Mouse (Mus musculus): ENCODE results near the gene A2ml1.

The A2ml1 gene

DNA sequence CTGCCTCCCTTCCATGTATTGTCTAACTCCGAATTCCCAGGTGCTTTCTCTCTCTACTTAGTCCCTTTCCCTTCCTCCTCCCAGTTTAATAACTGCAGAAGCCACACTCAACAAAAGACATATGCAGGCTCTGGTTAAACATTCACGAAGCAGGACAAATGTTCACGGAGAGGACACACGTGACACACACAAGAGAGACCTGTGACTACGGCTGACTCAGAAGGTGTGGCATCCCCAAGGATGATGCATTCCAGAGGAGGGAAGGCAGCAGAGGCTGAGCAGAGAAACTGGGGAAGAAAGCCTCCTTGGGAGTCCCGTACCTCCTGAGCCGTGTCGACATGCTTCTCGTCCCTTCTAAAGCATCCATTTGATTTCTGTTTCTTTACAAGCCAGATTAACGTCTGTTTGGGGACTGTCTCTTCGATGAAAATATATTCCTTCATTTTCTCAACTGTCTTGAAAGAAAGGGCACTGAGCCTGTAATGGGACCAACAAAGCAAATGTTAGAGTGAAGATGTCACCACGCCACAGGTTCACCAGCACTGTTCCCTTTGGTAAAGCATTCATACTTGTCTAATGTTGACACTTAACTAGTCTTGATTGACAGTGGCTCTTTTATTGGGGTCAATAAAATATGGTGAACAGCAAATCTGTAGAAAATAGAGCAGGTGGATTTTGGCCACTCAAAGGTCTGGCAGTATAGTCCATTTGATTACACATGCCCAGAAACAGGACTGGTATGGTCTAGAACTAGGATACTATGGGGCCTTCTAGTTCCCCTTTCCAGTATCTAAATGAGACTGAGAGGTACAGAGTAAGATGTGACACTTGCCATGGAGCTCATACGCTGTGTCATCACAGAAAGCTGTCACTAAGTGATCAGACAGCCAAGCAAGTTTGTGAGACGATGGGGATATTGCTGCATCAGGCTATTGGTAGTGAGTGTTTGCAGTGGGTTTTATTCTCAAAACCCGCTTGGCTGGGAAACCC, 31.6 kb downstream of the A2ml1 start:
- DNase-seq: no peak

DNA sequence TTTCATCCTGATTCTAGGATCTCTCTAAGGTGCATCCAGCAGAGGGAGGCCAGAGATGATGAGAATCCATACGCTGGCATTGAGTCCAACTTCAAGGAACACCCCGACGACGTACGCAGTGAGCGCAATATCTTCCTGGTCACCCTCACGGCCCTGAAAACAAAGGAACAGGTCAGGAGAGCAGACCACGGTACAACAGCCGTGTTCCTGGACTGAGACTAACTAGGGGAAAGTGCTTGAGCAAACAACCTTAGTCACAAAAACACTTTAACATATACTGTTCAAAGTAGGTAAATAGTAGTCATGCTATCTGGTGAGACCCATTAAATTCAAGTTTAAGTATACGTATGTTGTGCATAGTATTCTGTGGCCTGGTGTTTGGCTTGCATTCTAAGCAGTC, 32.9 kb downstream of the A2ml1 start:
- no peak for DNase-seq

DNA sequence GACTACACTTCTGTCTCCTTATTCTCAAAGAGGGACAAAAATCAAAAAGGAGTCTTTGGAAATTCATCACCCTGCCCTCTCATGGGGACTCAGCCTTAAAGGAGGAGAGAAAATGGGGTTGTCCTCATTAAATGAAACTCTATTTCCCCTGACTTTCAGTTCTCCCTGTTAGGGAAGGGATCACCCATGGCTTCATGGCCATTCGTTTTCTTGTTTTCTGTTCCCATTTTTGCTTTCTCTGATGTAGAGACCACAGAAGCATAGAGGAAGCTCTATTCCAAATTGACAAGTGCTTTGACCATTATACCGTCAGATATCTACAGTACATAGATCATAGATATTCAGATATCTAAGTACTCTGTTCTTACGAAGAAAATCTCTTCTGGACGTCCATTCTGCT, 36.0 kb downstream of the A2ml1 start:
- no peak for DNase-seq

DNA sequence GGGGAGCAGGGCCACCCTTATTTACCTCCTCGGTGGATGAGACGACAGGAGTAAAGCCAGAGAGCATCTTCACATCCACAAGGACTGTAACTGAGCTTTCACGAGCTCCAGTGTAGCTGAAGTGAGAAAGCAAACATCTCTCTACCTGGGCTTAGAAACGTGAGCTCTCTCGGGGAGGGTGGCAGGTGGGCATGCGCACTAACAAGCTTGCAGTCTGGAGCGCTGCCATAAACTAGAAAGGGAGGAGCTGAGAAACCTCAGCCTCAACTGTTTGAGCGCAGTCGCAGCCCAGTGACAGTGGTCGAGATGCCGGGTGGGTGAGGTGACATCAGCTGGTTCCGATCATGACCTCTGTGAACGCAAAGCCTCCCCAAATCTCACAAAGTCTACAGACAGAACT, 38.2 kb downstream of the A2ml1 start:
- DNase-seq: no peak

DNA sequence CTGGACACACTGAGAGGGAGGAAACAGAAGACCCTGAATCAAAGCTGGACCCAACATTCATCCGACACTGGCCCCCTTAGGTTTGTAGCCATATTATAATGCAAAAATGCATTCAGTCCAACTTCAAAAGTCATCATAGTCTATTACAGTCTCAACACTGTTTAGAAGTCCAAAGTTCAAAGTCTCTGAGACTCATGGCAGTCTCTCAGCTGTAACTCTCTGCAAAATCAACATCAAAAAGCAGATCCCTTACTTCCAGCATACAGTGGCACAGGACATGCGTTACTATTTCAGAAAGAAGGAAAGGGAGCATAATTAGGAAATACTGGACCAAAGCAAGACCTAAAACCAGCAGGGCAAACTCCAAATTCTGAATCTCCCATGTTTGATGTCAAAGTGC, 46.2 kb downstream of the A2ml1 start:
- DNase-seq: no peak

DNA sequence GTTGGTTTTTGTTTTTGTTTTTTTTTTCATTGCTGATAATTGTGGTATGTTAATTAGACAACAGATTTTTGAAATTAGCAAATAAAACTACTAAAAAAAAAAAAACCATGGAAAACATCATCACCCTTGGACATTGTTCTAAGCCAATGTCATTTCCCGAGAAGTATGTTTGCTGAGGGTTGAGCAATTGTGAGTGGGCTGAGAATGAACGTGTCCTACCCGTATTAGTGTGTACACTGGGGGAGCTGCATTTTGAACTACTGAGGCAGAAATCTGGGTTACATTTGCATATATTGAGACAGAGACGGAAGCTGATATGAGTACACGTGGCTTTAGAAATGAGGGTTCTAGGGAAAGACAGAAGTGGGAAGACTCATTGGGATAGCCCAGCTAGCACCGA, 48.1 kb downstream of the A2ml1 start:
- DNase-seq: no peak

DNA sequence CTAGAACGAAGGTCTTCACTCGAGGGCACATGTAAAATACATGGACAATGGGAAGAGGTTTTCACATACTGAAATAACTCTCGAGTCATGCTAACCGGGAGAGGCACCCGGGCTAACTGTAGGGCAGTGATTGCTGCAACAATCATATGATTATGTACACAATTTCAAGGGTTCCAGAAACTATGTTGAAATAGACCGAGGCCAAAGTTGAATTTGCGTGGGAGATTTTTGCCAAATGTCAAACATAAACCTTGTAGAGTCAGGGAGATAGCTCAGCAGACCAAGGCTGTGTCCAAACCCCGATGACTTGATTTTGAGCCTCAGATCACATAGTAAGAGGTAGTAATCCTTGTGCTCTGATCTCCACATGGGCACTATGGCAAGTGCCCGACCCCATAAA, 48.7 kb downstream of the A2ml1 start:
- DNase-seq: no peak

DNA sequence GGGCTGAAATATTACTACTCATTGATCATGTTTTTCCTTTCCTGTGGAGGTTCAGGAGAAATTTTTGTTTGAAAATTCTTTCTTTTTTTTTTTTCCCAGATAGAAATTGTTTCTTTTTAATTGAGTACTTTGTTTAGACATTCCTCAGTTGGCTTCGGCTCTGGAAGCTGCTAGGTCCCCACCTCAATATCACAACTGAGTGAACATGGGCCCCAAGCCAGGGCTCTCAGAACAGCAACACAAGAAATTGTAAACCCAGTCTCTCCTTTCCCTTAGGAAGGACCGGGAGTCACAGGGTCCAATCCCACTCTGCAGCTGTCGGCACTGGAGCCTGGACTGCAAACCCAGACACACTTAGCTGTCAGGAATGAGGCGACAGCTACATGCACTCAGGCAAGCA, 52.9 kb downstream of the A2ml1 start:
- DNase-seq: no peak

DNA sequence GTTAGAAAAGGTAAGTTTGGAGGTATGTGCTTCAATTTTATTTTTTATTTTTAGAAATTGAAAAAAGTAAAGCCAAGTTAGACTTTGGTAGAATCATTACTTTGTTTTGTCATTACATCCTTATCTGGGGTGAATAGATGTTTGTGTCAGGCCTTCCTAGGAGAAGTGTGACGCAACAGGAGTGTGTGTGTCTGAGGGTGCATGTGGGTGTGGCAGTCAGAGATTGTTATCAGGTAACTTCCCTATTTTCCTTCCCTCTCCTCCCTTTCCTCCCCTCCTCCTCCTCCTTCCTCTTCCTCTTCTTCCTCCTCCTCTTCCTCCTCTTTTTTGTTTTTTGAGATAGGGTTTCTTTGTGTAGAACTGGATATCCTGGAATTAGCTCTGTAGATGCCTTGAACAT, 54.3 kb downstream of the A2ml1 start:
- DNase-seq: no peak

DNA sequence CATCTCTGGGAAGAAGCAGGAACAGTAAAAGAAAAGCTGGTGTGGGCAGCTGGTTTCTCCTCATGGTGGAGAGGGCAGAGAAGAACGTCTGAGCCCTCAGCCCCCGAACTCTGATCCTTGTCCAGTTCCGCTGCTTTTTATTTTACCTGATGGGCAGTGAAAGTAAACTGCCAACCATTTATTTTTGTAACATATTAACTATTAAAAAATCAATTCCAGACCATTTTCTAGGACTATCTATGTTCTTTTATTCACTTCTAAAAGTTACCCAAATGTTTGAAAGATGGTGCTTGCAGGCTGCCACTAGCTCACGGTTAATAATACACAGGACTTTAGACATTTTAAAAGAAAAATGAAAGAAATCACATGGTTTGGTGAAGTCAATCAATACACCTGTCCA, 54.8 kb downstream of the A2ml1 start, which contains the start of gene Pzp:
TSS of gene Pzp (minus strand) at position 120 of the 400 bp plus-strand sequence.
- no peak for DNase-seq

DNA sequence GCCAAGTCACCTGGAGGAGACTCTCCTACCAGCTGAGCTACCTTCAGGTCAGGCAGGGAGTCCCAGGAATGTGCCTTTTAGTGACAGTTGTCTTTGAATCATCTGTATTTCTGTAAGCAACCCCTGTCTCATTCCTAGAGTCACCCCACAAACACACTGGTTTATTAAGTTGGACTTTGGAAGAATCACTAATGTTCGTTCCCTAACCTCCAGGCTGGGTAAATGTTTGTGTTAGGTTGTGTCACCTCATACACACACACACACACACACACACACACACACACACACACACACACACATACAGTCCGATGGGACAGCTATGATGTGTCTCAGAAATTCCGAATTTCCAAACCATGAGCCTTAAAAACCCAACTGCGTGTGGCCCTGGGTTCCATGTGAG, 55.6 kb downstream of the A2ml1 start:
- DNase-seq: no peak

DNA sequence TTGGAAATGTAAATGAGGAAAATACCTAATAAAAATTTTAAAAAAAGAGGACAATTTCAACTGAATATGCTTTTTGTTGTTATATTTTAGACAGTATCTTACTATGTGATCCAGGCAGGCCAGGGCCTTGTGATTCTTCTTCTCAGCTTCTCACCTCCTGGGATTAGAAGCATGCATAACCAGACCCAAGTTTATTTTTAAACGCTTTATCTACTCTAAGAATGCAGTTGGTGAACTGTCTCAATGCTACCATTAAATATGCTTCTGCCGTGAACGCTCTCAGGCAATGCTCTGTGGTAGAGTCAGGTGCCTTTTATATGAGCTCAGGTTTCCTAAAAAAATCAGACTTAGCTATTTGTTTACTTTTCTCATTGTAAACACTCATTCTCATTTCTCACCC, 58.0 kb downstream of the A2ml1 start:
- DNase-seq: no peak

DNA sequence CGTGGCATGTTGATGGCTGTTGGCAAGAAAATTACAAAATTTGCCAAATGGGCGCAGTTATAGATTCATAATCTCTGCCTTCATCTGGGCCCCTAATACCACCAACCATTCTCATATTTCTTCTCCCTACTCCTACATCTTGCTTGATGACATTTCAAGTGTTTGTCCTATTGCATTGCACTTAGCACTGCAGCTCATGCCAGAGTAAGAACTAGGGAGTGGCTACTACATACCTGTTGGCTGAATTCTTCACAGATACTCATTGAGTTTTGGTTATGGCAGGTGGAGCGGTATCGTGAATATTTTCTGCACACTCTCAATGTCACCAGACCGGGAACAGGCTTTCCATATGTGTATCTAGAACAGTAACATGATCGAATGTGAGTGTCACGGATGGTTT, 62.2 kb downstream of the A2ml1 start:
- no peak for DNase-seq

DNA sequence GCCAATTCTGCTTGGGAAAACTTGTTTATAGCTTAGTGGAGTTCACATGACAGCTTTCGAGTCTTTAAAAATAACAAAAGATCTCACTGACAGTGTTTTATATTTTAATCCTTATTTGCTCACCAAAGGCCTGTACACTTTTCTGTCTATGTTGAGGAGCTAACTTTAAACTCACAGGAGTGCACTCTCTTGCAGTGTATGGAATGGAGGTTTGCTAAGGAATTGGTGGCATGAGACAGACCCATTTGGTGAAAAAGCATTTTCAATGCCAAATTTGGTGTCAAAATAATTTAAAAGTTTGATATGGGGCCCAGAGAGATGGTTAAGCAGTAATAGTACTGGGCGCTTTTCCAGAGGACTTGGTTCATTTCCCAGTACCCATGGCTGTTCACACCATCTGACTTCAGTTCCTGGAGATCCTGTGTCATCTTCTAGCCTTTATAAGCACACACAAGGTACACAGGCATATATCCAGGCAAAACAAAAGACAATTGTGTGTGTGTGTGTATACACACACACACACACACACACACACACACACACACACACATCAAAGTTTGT, 75.7 kb downstream of the A2ml1 start:
- no peak for DNase-seq

DNA sequence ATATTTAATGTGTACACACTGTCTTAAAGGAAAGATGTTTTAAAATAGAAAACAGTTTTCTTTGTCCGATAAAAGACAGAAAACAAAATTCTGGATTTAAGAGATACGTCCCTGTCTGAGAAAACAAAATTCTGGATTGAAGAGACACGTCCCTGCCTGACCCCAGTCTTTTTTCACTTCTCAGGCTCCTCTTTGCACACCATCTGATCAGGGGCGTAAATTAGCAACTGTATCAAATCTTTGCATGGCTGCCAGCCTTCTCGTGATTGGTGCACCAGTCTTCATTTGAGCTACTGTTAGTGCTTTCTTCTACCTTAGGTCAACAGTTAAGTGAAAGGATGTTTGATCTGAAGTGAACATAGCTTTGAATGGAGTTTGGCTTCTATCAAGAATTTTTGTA, 76.7 kb downstream of the A2ml1 start:
- no peak for DNase-seq

DNA sequence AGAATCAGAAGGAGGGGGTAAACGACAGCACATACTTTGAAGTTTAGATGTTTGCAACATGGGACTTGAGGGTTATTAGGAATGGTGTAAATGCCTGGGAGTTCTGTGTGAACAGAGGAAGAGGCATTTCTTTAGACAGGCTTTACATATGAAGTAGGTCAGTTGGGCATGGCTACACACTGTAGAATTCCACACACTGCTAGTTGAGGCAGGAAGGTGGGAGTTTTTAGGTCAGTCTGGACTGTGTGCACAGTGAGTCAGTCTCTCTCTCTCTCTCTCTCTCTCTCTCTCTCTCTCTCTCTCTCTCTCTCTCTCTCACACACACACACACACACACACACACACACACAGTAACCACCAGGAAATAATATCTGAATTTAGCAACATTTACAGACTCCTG, 86.1 kb downstream of the A2ml1 start:
- DNase-seq: no peak

DNA sequence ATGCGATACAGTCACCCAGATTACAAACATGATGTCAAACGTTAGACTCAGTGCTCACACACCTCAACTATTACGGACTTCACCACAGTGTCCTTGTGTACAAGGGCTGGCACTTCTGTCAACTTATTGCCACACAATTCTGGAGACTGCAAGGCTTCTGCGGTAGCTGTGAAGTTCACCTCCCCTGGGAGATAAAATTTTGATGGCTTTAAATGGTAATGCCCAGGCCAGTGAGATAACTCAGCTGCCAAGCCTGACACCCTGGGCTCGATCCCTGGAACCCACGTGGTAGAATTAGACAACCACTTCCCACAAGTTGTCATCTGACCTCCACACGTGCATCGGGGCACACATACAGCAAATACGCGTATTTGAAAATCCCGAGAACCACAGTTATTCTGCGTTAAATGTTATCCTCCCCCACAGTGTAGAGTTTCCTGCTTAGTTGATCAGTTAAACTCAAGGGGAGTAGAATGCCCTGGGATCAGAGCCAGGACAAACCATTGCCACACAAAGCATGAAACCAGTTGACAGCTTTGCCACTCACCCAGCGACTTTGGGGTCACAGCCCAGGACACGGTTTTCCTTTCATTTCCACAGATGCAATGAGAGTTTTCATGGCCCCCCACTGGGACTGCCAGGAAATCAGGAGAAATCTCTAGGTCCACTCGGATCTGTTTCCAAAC, 86.6 kb downstream of the A2ml1 start:
- no peak for DNase-seq

DNA sequence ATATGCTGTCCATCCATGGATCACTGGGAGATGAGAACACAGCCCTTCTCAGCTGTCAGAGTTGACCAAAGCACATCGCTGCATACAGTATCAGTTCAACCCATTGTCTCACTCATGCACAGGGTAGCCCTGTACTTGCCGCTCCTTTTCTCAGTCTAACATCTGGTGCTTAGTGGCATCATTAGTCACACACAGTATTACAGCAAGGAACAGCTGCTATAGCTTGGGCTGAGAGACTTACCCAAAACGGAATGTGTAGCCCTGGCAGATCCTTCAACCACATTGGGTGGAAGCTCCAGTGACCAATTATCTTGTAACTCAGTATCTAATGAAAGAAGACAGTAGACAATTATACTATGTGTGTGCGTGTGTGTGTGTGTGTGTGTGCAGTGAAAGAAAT, 89.5 kb downstream of the A2ml1 start:
- no peak for DNase-seq

DNA sequence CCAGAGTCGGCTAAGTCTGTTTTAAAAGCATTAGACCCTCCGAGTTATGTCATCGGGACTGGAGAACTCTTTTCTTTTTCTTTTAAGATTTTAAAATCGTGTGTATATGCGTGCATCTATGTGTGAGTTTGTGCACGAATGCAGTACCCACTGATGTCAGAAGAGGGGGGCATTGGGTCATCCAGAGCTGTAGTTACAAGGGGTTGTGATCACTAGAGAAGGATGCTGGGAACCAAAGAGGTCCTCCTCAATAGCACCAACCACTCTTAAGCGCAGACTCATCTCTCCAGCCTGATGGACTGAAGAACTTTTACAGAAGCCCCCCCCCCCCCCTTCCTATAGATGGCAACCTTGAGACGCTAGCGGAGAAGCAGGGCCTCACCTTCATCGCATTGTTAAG, 91.3 kb downstream of the A2ml1 start:
- no peak for DNase-seq

All from thymus, postnatal 36 days (tissue).